Mouse (Mus musculus) forebrain, embryonic 16.5 days (tissue): ENCODE data around the gene Srsf3. TPM values are rescaled to one million over a fixed set of nuclear protein-coding genes. Genes with fewer than 3 reads are reported as not detected.
"Not testable (repeated sequence)": the region's sequence is repeated elsewhere in the genome, so short reads cannot be mapped to it uniquely, and the experiment has no call there.

Experiments used
- ATAC-seq: fragments of 200-750 bp; cut with Nextera tagmentation; 2 replicates; pipeline ENCODE4 v1.8.0; 2017; ENCODE audit warnings: mild to moderate bottlenecking, moderate library complexity
- H3K27ac ChIP-seq: fragments of 300-500 bp; sonication (generic); 2 replicates; pipeline ENCODE4 v1.5.1; 2014; ENCODE audit warnings: low read length, control low read depth
- H3K27me3 ChIP-seq: fragments of 300-500 bp; sonication (generic); replicated peaks from 2 replicates; pipeline ENCODE4 v1.6.1; 2014; ENCODE audit warnings: low read length; ENCODE audit not compliant: control insufficient read depth, insufficient read depth
- H3K36me3 ChIP-seq: fragments of 300-500 bp; sonication (generic); 2 replicates; pipeline ENCODE4 v1.6.1; 2014; ENCODE audit not compliant: control insufficient read depth, insufficient read depth
- H3K4me1 ChIP-seq: fragments of 300-500 bp; sonication (generic); replicated peaks from 2 replicates; pipeline ENCODE4 v1.6.1; 2014; ENCODE audit warnings: low read length; ENCODE audit not compliant: control insufficient read depth, insufficient read depth
- H3K4me2 ChIP-seq: fragments of 300-500 bp; sonication (generic); 2 replicates; pipeline ENCODE4 v1.6.1; 2014; ENCODE audit warnings: mild to moderate bottlenecking, low read length, control low read depth
- H3K4me3 ChIP-seq: fragments of 300-500 bp; sonication (generic); replicated peaks from 2 replicates; pipeline ENCODE4 v1.5.1; 2014; ENCODE audit warnings: mild to moderate bottlenecking, low read length, control low read depth
- H3K9ac ChIP-seq: fragments of 300-500 bp; sonication (generic); replicated peaks from 2 replicates; pipeline ENCODE4 v1.6.1; 2014; ENCODE audit warnings: low read depth, low read length, control low read depth
- H3K9me3 ChIP-seq: fragments of 300-500 bp; sonication (generic); 2 replicates; pipeline ENCODE4 v1.6.1; 2016; ENCODE audit warnings: low read length; ENCODE audit not compliant: control insufficient read depth
- WGBS: fragments of 180-500 bp; shearing (Covaris S2); extraction: QIAGEN DNeasy Blood & Tissue Kit; methylation state at CpG from one replicate; pipeline ENCODE4 v1.1.7; 2014; 5-methylcytosine and 5-hydroxymethylcytosine counted together
- polyA plus RNA-seq: library from polyadenylated mRNA; unstranded; fragments of >200 nt; fragmentation: Nextera tagmentation; extraction: Ambion mirVana; gene quantifications from 2 replicates; pipeline ENCODE4 v1.2.1, GENCODE M21; 2015

Gene Srsf3
- polyA plus RNA-seq, 1 experiment from 2014 or later, result 571 TPM

- not testable (repeated sequence) for H3K9me3 ChIP-seq, H3K4me2 ChIP-seq, ATAC-seq, H3K27ac ChIP-seq, H3K9ac ChIP-seq, H3K27me3 ChIP-seq, H3K4me3 ChIP-seq
- WGBS, result 100% methylated on average over 1 of the region's 1 CpGs
- Histone ChIP-seq H3K4me1 (peaks cover 17% of the 10 kb centered on the region), H3K36me3 (peaks cover 19% of the 10 kb centered on the region)
Observed at GRCm38 (mm10) chr17:28993004-28993403, 39.4 kb upstream of the Srsf3 start.

- Histone ChIP-seq H3K36me3 (peaks cover 20% of the 10 kb centered on the region), H3K27ac (no peak overlapping the region), H3K9ac (no peak overlapping the region), H3K4me1 (peaks cover 17% of the 10 kb centered on the region), H3K4me3 (no peak overlapping the region), H3K4me2 (no peak overlapping the region), H3K9me3 (no peaks in the 10 kb centered on the region), H3K27me3 (no peaks in the 10 kb centered on the region)
- no peak for ATAC-seq
- 70% methylated on average over 4 of the region's 4 CpGs for WGBS
Observed at GRCm38 (mm10) chr17:28994615-28995014, 37.8 kb upstream of the Srsf3 start.

GRCm38 (mm10) chr17:29000465-29000864 lies 32.0 kb upstream of the Srsf3 start:
- Histone ChIP-seq H3K27ac (no peak overlapping the region), H3K9ac (no peak overlapping the region), H3K36me3 (peaks cover 22% of the 10 kb centered on the region), H3K9me3 (no peaks in the 10 kb centered on the region), H3K4me3 (no peak overlapping the region), H3K4me1 (peaks cover 8% of the 10 kb centered on the region), H3K27me3 (no peaks in the 10 kb centered on the region), H3K4me2 (no peak overlapping the region)
- no peak for ATAC-seq
- WGBS, result 88% methylated on average over 6 of the region's 6 CpGs

- Histone ChIP-seq H3K9ac (no peak overlapping the region), H3K36me3 (peaks cover 14% of the 10 kb centered on the region), H3K4me1 (peaks cover 24% of the 10 kb centered on the region), H3K27ac (no peak overlapping the region), H3K4me2 (no peak overlapping the region), H3K9me3 (no peaks in the 10 kb centered on the region), H3K4me3 (no peak overlapping the region), H3K27me3 (no peaks in the 10 kb centered on the region)
- no peak for ATAC-seq
- WGBS, result 77% methylated on average over 1 of the region's 1 CpGs
Observed at GRCm38 (mm10) chr17:29003740-29004139, 28.7 kb upstream of the Srsf3 start.

GRCm38 (mm10) chr17:29005002-29005401 lies 27.4 kb upstream of the Srsf3 start:
- Histone ChIP-seq H3K4me1 (peaks cover 24% of the 10 kb centered on the region), H3K4me3 (no peak overlapping the region), H3K4me2 (peak overlapping the region; percentile 12), H3K9ac (no peak overlapping the region), H3K36me3 (peaks cover 7% of the 10 kb centered on the region), H3K9me3 (no peaks in the 10 kb centered on the region), H3K27ac (no peak overlapping the region), H3K27me3 (no peaks in the 10 kb centered on the region)
- 96% methylated on average over 3 of the region's 3 CpGs for WGBS
- no peak for ATAC-seq

GRCm38 (mm10) chr17:29006812-29007211 lies 25.6 kb upstream of the Srsf3 start:
- Histone ChIP-seq H3K4me2 (peak overlapping the region; percentile 84), H3K9ac (peak overlapping the region; percentile 97), H3K4me3 (peak overlapping the region; percentile 99), H3K27me3 (no peaks in the 10 kb centered on the region), H3K36me3 (no peaks in the 10 kb centered on the region), H3K9me3 (no peaks in the 10 kb centered on the region), H3K4me1 (peaks cover 24% of the 10 kb centered on the region), H3K27ac (peak overlapping the region; percentile 91)
- ATAC-seq, result no peak
- 12% methylated on average over 7 of the region's 7 CpGs for WGBS

GRCm38 (mm10) chr17:29007243-29007640 lies 25.2 kb upstream of the Srsf3 start:
- WGBS, result 0% methylated on average over 19 of the region's 19 CpGs
- Histone ChIP-seq H3K27ac (peak overlapping the region; percentile 91), H3K4me3 (peak overlapping the region; percentile 99), H3K36me3 (no peaks in the 10 kb centered on the region), H3K9ac (peak overlapping the region; percentile 97), H3K27me3 (no peaks in the 10 kb centered on the region), H3K4me2 (peak overlapping the region; percentile 84), H3K9me3 (no peaks in the 10 kb centered on the region), H3K4me1 (peaks cover 24% of the 10 kb centered on the region)
- ATAC-seq, result no peak

GRCm38 (mm10) chr17:29007641-29008325 lies 24.6 kb upstream of the Srsf3 start, which contains the start of gene Stk38:
Stk38 (minus strand) TSS chr17:29007995.
- under 1% methylated on average over 58 of the region's 65 CpGs for WGBS
- peak within 1 kb of the TSS; percentile 97 for H3K9ac ChIP-seq
- peak within 1 kb of the TSS; percentile 91 for H3K27ac ChIP-seq
- H3K27me3 ChIP-seq, result no peaks in the 10 kb centered on the region
- H3K4me2 ChIP-seq, result peak within 1 kb of the TSS; percentile 84
- H3K9me3 ChIP-seq, result no peaks in the 10 kb centered on the region
- ATAC-seq, result peak; percentile 94
- peaks cover 24% of the 10 kb centered on the region for H3K4me1 ChIP-seq
- H3K36me3 ChIP-seq, result no peaks in the 10 kb centered on the region
- peak within 1 kb of the TSS; percentile 99 for H3K4me3 ChIP-seq

- peak overlapping the region; percentile 84 for H3K4me2 ChIP-seq
- H3K36me3 ChIP-seq, result no peaks in the 10 kb centered on the region
- H3K9ac ChIP-seq, result peak overlapping the region; percentile 97
- H3K4me3 ChIP-seq, result peak overlapping the region; percentile 99
- no peak for ATAC-seq
- H3K27me3 ChIP-seq, result no peaks in the 10 kb centered on the region
- peaks cover 24% of the 10 kb centered on the region for H3K4me1 ChIP-seq
- no peaks in the 10 kb centered on the region for H3K9me3 ChIP-seq
- 9% methylated on average over 8 of the region's 8 CpGs for WGBS
- H3K27ac ChIP-seq, result peak overlapping the region; percentile 91; the same call in 1 of the 2 replicates
Observed at GRCm38 (mm10) chr17:29008326-29008650, 24.1 kb upstream of the Srsf3 start.
